Mouse (Mus musculus): ENCODE results near the gene Pum3.

DNA sequence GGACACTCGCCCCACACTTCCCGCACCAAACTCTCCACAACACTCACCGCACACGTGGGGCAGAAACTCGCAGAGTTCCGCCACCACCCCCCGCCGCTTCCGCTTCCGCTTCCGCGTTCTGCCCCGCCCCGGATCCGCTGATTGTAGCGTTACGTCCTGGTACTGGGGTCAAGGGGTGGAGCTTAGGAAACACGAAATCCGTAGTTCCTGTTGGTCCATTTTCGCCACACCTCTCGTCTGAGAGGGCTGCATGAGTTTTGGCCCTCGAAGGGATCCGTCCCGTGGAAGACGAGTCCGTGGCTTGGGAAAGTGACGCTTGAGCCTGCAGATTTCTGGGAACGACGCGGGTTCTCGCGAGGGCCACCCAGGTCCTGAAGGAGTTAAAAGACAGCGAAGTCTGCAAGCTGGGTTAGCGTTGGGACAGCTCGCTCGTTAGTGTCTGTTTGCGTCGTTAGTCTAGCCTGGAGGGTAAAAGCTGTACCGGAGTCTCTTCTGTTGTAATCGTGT lies at the start of gene Pum3:
- TF ChIP-seq CTCF (IDR thresholded peaks at IDR 0.05; ENCODE audit: control insufficient read depth, insufficient read depth, low read length) = no peak
- peak; percentile 54 for TF ChIP-seq POLR2A (IDR thresholded peaks at IDR 0.05; ENCODE audit: borderline replicate concordance, control insufficient read depth, low read depth, low read length)

Measured in bone marrow, adult 2 months (tissue).